Mouse (Mus musculus): ENCODE measurements around the gene Lrpprc.

DNA sequence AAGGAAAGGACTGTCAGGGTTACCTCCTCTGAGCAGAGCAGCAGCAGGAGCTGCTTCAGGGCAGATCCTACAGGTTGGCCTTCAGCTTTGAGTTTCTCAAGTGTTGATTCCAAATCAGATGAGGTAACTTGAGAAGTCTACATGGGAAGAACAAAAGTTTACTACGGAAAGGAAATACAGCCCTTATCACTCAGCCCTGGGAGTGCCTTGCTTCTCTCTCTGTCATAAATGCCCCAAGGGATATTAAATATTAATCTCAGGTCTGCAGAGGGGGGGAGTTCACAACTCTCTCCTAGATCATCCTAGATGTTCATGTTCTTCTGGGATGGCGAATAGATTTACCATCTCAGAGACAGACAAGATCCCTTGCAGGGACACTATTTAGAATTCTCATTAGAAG lies 38.3 kb downstream of the Lrpprc start:
- TF ChIP-seq CTCF (IDR thresholded peaks at IDR 0.05; ENCODE audit: low read depth), result no peak
- no peak for TF ChIP-seq EP300 (IDR thresholded peaks at IDR 0.05; ENCODE audit: low read depth)
